Mouse (Mus musculus) ES-E14 (cell line): ENCODE measurements at regions not wholly inside any gene's neighbourhood (a gene's known extent, or its start where the extent isn't known, plus 50 kb on each side); places are given as distances from the start of the nearest gene placed in this dataset.

Experiments used
- CHD2 ChIP-seq: IDR thresholded peaks from 2 replicates; pipeline ENCODE4 v1.6.1; 2014; ENCODE audit warnings: mild to moderate bottlenecking, low read depth, low read length, inconsistent platforms
- HCFC1 ChIP-seq: IDR thresholded peaks from 2 replicates; pipeline ENCODE4 v1.6.1; 2012; ENCODE audit warnings: low read length, inconsistent platforms, borderline replicate concordance; ENCODE audit not compliant: insufficient read depth
- MAFK ChIP-seq: IDR thresholded peaks from 2 replicates; pipeline ENCODE4 v1.6.1; 2014; ENCODE audit warnings: mild to moderate bottlenecking, low read depth, low read length, inconsistent platforms; ENCODE audit not compliant: insufficient read depth
- ZC3H11A ChIP-seq: IDR thresholded peaks from 2 replicates; pipeline ENCODE4 v1.6.1; 2012; ENCODE audit warnings: low read depth, mild to moderate bottlenecking, inconsistent platforms, low read length, borderline replicate concordance
- ZNF384 ChIP-seq: IDR thresholded peaks from 2 replicates; pipeline ENCODE4 v1.6.1; 2012; ENCODE audit warnings: low read depth, low read length, inconsistent platforms

DNA sequence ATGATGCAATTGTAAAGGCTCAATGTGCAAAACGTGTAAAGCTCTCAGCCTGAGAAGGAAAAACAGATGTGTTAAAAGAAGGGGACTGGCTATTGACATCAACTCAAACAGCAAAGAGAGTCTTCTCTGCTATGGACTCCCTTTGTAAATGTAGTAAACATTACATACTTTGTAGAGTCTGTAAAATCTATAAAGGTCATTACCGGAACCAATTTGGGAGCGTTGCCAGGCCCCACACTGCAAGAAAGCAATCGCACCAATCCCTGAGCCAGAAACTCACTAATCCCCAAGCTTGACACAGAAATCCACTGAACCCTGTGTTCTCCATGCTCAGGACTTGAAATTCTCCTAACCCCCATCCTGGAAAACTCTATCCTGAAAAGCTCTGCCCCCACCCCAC is 697.2 kb upstream of the Tenm4 start:
- TF ChIP-seq MAFK = no peak
- no peak for TF ChIP-seq CHD2
- no peak for TF ChIP-seq ZNF384
- TF ChIP-seq ZC3H11A = no peak
- no peak for TF ChIP-seq HCFC1
